In the genomic region with DNA sequence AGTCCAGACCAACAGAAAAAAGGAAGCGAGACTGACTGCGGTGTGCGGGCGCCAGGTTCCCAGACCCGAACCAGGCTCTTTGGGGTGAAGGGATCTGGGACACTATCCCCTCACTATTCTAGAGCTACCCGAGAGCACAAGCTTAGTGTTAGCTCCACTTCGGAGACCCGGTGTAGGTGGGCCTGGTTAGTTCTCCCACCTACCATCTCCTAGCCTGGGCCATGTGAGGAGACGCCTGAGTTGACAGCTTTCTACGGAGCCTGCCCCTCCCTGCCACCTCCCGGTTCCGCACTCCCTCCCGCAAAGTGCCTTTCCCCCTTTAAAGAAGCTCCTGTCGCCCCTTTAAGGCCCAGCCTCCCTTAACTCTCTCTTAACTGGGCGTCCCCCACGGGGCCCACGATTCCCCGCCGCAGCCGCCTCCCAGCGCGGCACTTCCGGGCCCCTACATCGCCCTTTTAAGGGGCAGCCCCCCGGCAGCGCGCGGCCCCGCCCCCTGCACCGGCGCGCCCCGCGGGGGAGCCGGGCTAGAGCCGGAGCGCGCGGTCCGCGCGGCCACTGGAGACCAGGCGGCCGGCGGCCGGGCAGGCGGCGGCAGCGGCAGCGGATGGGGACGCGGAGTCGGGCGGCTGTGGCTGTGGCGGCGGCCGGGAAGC, we compare ENCODE assay signal across 8 mouse cellular contexts. TPM values are rescaled to one million over a fixed set of nuclear protein-coding genes. Genes with fewer than 3 reads are reported as not detected.
DNase-seq lines count a peak whose midpoint lies in the region; ATAC-seq lines count a peak whose summit lies in the region.

A gene (plus strand): TSS at position 527 of the 653 bp plus-strand sequence.

- WGBS in embryonic facial prominence, embryonic 11.5 days: under 1% methylated on average over 40 of the region's 57 CpGs
- WGBS in limb, embryonic 12.5 days: under 1% methylated on average over 55 of the region's 57 CpGs
- 1% methylated on average over 56 of the region's 57 CpGs for WGBS in midbrain, embryonic 14.5 days

- peak within 1 kb of the TSS; percentile 98 for H3K4me2 ChIP-seq in embryonic facial prominence, embryonic 11.5 days (ENCODE audit: low read depth, low read length)
- H3K4me2 ChIP-seq in limb, embryonic 12.5 days: peak within 1 kb of the TSS; percentile 97
- peak within 1 kb of the TSS; percentile 92 for H3K4me2 ChIP-seq in midbrain, embryonic 14.5 days (ENCODE audit: low read length)

- DNase-seq in 3134 (ENCODE audit: extremely low read depth, insufficient read length, low spot score): peak; percentile 96
- peak; percentile 93 for DNase-seq in adrenal gland, postnatal 25 days
- DNase-seq in embryonic facial prominence, embryonic 11.5 days (ENCODE audit: low spot score): peak; percentile 93
- peak; percentile 100 for DNase-seq in heart, adult 11 months
- DNase-seq in kidney, adult 11 months: peak; percentile 91
- DNase-seq in midbrain, embryonic 14.5 days: peak; percentile 97
- peak; percentile 88 to 91 for DNase-seq in spleen, adult 18-20 months

- H3K9me3 ChIP-seq in embryonic facial prominence, embryonic 11.5 days (replicated peaks; ENCODE audit: control insufficient read depth, low read length): no peaks in the 10 kb centered on the region
- H3K9me3 ChIP-seq in limb, embryonic 12.5 days: no peaks in the 10 kb centered on the region
- H3K9me3 ChIP-seq in midbrain, embryonic 14.5 days (ENCODE audit: control insufficient read depth, low read length): no peaks in the 10 kb centered on the region

- peak within 1 kb of the TSS; percentile 89 for H3K4me3 ChIP-seq in embryonic facial prominence, embryonic 11.5 days (ENCODE audit: low read depth, low read length)
- peak within 1 kb of the TSS; percentile 95 for H3K4me3 ChIP-seq in limb, embryonic 12.5 days (replicated peaks)
- peak within 1 kb of the TSS; percentile 87 for H3K4me3 ChIP-seq in midbrain, embryonic 14.5 days (replicated peaks; ENCODE audit: low read depth, low read length)

- H3K9ac ChIP-seq in embryonic facial prominence, embryonic 11.5 days (replicated peaks; ENCODE audit: low read length): peak within 1 kb of the TSS; percentile 85
- peak within 1 kb of the TSS; percentile 88 for H3K9ac ChIP-seq in limb, embryonic 12.5 days (replicated peaks)
- peak within 1 kb of the TSS; percentile 91 for H3K9ac ChIP-seq in midbrain, embryonic 14.5 days (replicated peaks; ENCODE audit: low read length)

- ATAC-seq in embryonic facial prominence, embryonic 11.5 days (replicated peaks; ENCODE audit: insufficient number of reproducible peaks, low FRiP score, low TSS enrichment, low read depth): peak; percentile 85
- ATAC-seq in limb, embryonic 12.5 days (ENCODE audit: insufficient number of reproducible peaks, insufficient read depth, low FRiP score, low TSS enrichment, low read depth): peak; percentile 77; the same call in 1 of the 2 replicates
- ATAC-seq in midbrain, embryonic 14.5 days (ENCODE audit: low FRiP score, low TSS enrichment): peak; percentile 90

- no peaks in the 10 kb centered on the region for H3K36me3 ChIP-seq in embryonic facial prominence, embryonic 11.5 days (replicated peaks; ENCODE audit: control insufficient read depth, insufficient read depth, low read depth, low read length)
- no peaks in the 10 kb centered on the region for H3K36me3 ChIP-seq in limb, embryonic 12.5 days
- no peaks in the 10 kb centered on the region for H3K36me3 ChIP-seq in midbrain, embryonic 14.5 days (ENCODE audit: control insufficient read depth, insufficient read depth, low read length)

- no peak within 1 kb of the TSS; the same call in 1 of the 2 replicates for H3K27ac ChIP-seq in embryonic facial prominence, embryonic 11.5 days (replicated peaks; ENCODE audit: low read depth, low read length)
- H3K27ac ChIP-seq in limb, embryonic 12.5 days: peak within 1 kb of the TSS; percentile 35; the same call in 1 of the 2 replicates
- H3K27ac ChIP-seq in midbrain, embryonic 14.5 days (replicated peaks; ENCODE audit: low read depth, low read length): peak within 1 kb of the TSS; percentile 81

- peaks cover 7% of the 10 kb centered on the region for H3K27me3 ChIP-seq in embryonic facial prominence, embryonic 11.5 days (ENCODE audit: control insufficient read depth, insufficient read depth, low read length)
- H3K27me3 ChIP-seq in limb, embryonic 12.5 days: peaks cover 35% of the 10 kb centered on the region
- peaks cover 6% of the 10 kb centered on the region; the same call in 1 of the 2 replicates for H3K27me3 ChIP-seq in midbrain, embryonic 14.5 days (ENCODE audit: control insufficient read depth, insufficient read depth, low read length)

- peaks cover 4% of the 10 kb centered on the region for H3K4me1 ChIP-seq in embryonic facial prominence, embryonic 11.5 days (ENCODE audit: control insufficient read depth, insufficient read depth, low read length)
- peaks cover 48% of the 10 kb centered on the region for H3K4me1 ChIP-seq in limb, embryonic 12.5 days (replicated peaks)
- peaks cover 39% of the 10 kb centered on the region for H3K4me1 ChIP-seq in midbrain, embryonic 14.5 days (ENCODE audit: control insufficient read depth, insufficient read depth, low read length)

RNA-seq across cellular contexts. Expression of the gene that starts here (rescaled TPM):
- 33.9 and 37.3 TPM in 2 replicates for total RNA-seq in adrenal gland, postnatal 25 days (2021)
- 22.8 and 25.8 TPM in 2 replicates for polyA plus RNA-seq in embryonic facial prominence, embryonic 11.5 days (2014; fragmentation: Nextera tagmentation; extraction: Ambion mirVana)
- 20.6 and 21.3 TPM in 2 replicates for polyA plus RNA-seq in limb, embryonic 12.5 days (2016; fragmentation: Nextera tagmentation; extraction: Ambion mirVana)
- 25.2 and 30.8 TPM in 2 replicates for polyA plus RNA-seq in midbrain, embryonic 14.5 days (2014; fragmentation: Nextera tagmentation; extraction: Ambion mirVana)
